Mouse (Mus musculus): ENCODE data around the gene Krt36.

Gene Krt36

DNA sequence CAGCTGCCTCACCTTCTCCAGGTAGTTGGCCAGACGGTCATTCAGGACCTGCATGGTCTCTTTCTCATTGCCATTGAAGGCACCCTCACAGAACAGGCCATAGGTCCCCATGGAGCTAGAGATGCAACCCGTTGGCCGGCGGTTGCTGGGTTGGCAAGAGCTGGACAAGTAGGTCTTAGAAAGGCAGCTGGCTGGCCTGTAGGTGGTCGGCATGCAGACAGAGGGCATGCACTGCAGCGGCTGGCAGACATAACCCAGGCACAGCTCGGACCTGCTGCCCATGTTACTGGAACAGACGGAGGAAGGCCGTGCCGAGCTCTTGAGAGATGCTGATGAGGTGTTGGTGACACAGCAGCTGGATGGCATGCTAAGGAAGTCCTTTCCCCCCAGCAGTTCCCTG is 17.6 kb downstream of the Krt36 start, which contains the start of gene Krt32:
Gene Krt32, minus strand, starts transcription at position 366 of the 400 bp plus-strand sequence.
- DNase-seq (ENCODE audit: low read depth), result no peak

DNA sequence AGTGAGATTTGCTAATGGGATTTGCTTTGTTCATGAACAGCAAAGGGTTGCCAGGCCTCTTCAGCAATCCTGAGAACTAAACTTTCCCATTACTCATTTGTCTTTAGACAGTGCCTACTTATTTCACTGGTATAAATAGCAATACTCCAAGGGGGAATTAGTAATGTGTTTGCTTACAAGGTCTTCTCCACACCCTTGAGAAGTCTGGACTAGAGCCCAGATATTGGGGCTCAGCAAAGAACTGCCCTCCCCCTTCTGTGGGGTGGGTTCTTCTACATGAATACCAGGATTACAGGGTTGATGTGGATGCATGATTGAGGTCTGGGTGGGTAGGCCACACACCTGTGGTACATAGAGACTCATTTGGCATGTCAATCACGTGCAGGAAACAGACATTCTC is 31.6 kb downstream of the Krt36 start:
- no peak for DNase-seq (ENCODE audit: low read depth)

DNA sequence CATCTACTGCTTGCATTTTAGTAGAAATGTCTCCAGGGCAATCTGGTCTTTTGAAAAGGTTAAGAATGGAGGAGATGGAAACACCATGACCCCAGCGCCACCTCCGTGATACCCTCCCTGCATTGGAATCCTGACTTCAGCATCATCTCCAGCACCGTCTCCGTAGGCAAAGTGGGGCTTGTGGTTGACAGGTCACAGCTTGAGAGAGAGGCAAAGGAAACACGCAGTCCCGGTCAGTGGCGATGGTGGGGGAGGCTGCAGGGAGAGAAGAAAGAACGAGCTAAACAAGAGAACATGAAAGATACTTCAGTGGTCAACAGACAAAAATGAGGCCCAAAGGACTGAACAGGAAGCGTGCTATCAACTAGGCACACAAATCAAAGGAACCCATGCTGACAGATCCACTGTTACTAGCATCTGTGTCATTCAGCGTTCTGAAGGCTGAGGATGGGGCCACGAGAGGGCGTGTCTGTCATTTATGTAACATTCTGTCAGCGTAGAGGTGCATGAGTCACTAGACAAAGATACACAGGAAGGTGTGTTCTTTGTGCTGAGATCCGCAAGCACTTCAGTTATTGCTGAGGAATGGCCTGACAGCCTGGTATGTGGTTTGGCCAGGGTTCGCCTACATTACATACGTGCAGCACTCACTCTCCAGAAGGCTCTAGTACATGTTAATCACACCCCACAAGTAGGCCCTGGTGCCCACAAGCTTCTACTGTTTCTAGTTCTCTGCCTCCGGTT is 38.0 kb downstream of the Krt36 start:
- no peak for DNase-seq (ENCODE audit: low read depth)

- DNase-seq (ENCODE audit: low read depth), result no peak
Observed at GRCm38 (mm10) chr11:100066236-100067010, 39.0 kb downstream of the Krt36 start.

DNA sequence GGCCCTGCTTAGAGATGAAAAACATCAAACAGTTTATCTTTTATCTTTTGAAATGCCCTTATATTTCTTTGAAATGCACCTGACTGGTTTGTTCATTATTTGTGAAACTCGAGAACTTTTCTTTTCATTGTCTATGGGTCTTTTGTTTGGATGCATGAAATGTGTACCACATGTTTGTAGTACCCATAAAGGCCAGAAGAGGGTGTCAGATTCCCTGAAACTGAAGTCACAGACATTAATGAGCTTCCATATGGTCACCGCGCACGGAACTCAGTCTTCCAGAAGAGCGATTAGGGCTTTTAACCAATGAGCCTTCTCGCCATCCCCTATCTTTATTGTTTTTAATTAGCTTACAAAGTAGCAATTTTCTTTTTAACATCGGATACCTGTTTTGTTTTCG is 46.6 kb downstream of the Krt36 start:
- DNase-seq (ENCODE audit: low read depth), result no peak

DNA sequence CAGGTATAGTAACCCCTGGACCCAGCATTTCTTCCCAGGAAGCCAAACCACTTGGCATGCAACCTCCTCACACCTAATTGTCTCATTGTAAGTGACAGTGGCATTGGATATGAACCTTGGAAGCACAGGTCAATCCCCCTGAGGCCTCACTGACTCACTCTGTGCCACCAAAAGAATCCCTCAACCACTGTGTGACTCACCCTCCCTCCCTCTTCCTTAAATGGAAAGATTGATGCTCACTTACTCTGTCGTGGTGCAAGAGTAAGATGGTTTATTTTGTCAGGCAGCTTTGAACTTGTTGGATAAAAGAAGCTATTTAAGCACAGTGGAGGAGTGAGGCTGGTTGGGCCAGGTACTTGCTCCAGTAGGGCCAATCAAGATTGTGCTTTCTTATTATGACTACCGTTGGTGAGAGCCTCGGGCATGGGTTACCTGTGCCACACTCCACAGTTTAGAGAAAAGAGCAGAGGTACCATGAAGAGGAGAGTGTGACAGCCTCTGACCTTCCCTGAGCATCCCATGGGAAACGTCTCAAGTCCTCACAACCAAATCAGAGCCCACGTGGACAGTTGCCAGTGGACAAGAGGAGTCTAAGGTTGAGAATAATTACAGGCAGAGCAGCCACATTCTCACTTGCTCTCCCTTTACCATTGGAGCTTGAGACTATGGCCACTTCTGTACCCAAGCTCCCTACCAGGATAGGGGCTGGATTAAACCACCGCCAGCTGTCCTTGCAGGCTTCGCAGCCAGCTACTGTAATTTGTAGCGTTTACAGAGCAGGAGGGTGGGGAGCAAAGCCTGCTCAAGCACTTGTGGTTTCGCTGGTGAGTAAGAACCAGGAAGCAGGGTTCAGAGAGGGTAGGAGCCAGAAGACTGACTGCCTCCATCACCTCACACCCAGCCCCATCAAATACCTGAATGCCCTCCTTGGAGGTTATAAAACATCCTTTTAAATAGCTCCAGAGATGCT is 49.5 kb downstream of the Krt36 start:
- DNase-seq (ENCODE audit: low read depth), result no peak

Data from c-Kit-positive CD71-positive TER-119-negative erythroid progenitor cells, embryonic 14.5 days (primary cell).